Comparison of ENCODE assay signal across 8 mouse cellular contexts in the genomic region with DNA sequence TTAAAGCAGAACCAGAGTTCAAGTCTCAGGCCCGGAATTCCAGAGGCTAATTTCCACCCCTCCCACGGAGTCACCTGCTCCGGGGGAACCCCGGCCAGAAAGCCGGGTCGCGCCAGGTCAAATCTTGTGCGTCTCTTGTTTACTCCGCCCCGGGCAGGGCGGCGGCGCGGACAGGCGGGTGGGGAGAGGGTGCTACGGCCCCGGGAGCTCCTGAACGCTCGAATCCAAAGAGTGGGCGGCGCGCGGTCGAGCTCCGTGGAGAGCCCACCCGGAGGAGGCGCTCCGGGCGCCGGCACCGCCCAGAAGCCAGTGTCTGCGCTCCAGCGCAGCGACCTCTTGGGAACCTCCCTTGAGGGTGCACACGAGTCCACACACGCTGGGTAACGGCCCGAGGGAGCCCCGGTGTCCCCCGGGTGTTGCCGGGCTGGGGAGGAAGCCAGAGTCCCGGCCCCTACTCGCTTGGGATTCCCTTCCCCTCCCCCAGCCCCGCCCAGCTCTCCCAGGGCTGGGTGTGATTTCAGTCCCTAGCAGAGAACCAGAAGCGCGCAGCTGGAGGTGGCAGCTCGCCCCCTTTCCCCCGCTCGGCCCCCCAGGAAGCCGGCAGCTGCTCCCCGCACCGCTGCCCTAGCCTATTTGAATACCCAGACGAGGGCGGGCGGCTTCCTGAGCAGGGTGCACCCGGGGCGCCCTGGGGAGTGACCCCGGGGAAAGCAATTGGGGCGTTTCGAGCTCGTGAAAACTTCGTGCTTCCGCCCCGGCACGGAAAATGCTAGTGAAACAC. TPM values are rescaled to one million over a fixed set of nuclear protein-coding genes. Genes with fewer than 3 reads are reported as not detected.
DNase-seq lines count a peak whose midpoint lies in the region; ATAC-seq and TF ChIP-seq lines count a peak whose summit lies in the region.

No protein-coding gene starts in this region.

- H3K4me2 ChIP-seq in hindbrain, postnatal 0 days (ENCODE audit: low read depth, low read length), result peak overlapping the region; percentile 99

- H3K4me1 ChIP-seq in hindbrain, postnatal 0 days (ENCODE audit: insufficient read depth, low read length), result no peaks in the 10 kb centered on the region

- peak overlapping the region; percentile 91 for H3K9ac ChIP-seq in hindbrain, postnatal 0 days (replicated peaks; ENCODE audit: low read length)

- H3K4me3 ChIP-seq in hindbrain, postnatal 0 days (ENCODE audit: low read length), result peak overlapping the region; percentile 95

- TF ChIP-seq CTCF in hindbrain, postnatal 0 days (IDR thresholded peaks at IDR 0.05; ENCODE audit: low read depth), result no peak

- peak overlapping the region; percentile 99 for H3K27ac ChIP-seq in hindbrain, postnatal 0 days

- WGBS in hindbrain, postnatal 0 days, result 0% methylated on average over 62 of the region's 65 CpGs

- no peaks in the 10 kb centered on the region for H3K36me3 ChIP-seq in hindbrain, postnatal 0 days (ENCODE audit: insufficient read depth, low read length)

- no peaks in the 10 kb centered on the region for H3K27me3 ChIP-seq in hindbrain, postnatal 0 days (ENCODE audit: insufficient read depth, low read length)

- no peaks in the 10 kb centered on the region for H3K9me3 ChIP-seq in hindbrain, postnatal 0 days (ENCODE audit: low read length)

- DNase-seq in R1 (ENCODE audit: low read depth, low spot score), result peak; percentile 85
- DNase-seq in cerebellum, postnatal 25 days, result peak; percentile 84
- DNase-seq in gastrocnemius, adult 8-10 months (ENCODE audit: low spot score in 2 of 2), result peak; percentile 94 to 96
- DNase-seq in hindbrain, postnatal 0 days (ENCODE audit: low spot score), result peak; percentile 69
- DNase-seq in left cerebral cortex, adult 9 months (ENCODE audit: low spot score in 2 of 2), result peak; percentile 58 to 70
- peak; percentile 37 for DNase-seq in retina, postnatal 7 days (ENCODE audit: low read depth, low spot score)
- DNase-seq in urinary bladder, adult 18-20 months (ENCODE audit: low spot score in 2 of 2), result peak; percentile 86 to 88

- ATAC-seq in hindbrain, postnatal 0 days, result peak; percentile 9; the same call in 1 of the 2 replicates
- ATAC-seq in megakaryocyte, adult 5-6 weeks (ENCODE audit: poor library complexity, severe bottlenecking), result peak; percentile 51

RNA-seq across cellular contexts. Expression of a gene that starts 1.2 kb away (rescaled TPM):
- total RNA-seq in gastrocnemius, adult 8-10 months (2022), result 10 to 100 TPM; 41.4 to 60.4 (median 54.1) TPM
- 43.5 and 45.8 TPM in 2 replicates for total RNA-seq in hindbrain, postnatal 0 days (2014; rRNA removed)
- 11.8 and 13.6 TPM in 2 replicates for polyA plus RNA-seq in hindbrain, postnatal 0 days (2015; fragmentation: Nextera tagmentation; extraction: Ambion mirVana)
- 3.4 and 5.2 TPM in 2 replicates for total RNA-seq in megakaryocyte, adult 5-6 weeks (2015)
- total RNA-seq in megakaryocyte, adult 5-6 weeks (2017), result 1.7 and 2.0 TPM in 2 replicates

Comparison
In these comparisons a context has a peak if more than half of its experiments do, and no peak if none do; other contexts are left out.
1. Peak in every context shown above with its lines: DNase-seq, ATAC-seq, H3K4me3 ChIP-seq and H3K27ac ChIP-seq.
2. DNase-seq: peak in every context shown above with its lines; median percentile 95 in gastrocnemius, adult 8-10 months; 87 in urinary bladder, adult 18-20 months; 85 in R1; 84 in cerebellum, postnatal 25 days; 69 in hindbrain, postnatal 0 days; 64 in left cerebral cortex, adult 9 months; 37 in retina, postnatal 7 days.